Mouse (Mus musculus) cerebellum, adult (tissue): ENCODE data around the gene Avpi1.
A peak's percentile ranks its signal among the peaks of the same experiment; 100 is the strongest.

Source experiments
- ATAC-seq: cut with Nextera tagmentation; 2 replicates; pipeline ENCODE4 v1.9.2; 2017; ENCODE audit warnings: mild to moderate bottlenecking, moderate library complexity, mixed read lengths; ENCODE audit not compliant: insufficient number of reproducible peaks, low FRiP score, low TSS enrichment

Gene Avpi1

DNA sequence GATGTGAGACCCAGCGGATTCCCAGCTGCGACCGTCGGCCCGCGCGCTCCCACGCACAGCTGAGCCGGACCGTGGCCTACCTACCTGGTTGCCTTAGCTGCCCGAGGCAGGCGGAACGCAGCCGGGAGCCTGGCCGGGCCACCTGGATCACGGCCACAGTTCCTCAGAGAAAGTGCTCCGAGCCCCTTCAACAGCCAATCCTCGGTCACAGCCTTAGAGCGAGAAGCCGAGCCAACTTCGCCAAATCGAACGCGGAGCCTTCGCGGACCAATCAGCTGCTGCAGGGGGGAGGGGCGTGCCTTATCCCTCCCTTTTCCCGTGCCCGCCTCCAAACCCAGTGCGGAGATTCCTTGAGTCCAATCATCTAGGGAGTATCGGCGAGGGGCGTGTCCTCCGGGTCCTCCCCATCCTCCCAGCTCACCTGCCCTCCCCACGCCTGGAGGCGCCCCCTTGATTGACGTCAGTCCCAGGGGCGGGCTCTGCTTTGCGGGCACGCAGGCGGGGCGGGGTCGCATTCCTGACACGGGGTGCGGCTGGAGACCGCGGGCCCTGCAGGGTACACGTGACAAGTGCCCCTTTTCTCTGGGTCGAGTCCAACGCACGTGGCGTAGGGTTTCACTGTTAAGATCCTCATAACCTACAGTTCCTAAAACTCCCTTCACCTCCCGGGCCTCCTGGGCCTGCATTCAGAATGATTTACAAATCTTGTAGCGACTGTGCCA, at the start of gene Avpi1:
Gene Avpi1, minus strand, starts transcription at position 273 of the 722 bp plus-strand sequence.
- peak; percentile 89 for ATAC-seq

DNA sequence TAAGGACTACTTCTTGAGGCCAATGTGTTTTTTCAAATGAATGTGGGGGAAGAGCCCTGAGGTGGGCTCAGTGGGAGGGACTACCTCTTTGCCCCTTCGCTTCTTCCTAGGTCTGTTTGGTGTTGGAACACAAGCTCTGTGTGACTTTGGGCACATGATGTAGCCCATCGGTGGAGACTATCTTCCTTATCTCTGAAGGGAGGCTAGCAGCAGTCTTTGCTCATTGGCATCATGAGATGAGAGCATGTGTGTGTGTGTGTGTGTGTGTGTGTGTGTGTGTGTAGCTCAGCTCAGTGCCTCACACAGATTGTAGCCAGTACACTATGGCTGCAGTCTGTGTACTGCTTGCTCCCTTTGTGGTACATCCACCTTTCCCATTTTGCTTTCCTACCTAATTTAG, 48.6 kb upstream of the Avpi1 start:
- ATAC-seq = no peak

- no peak for ATAC-seq
Measured at GRCm38 (mm10) chr19:42176841-42177240, 48.0 kb upstream of the Avpi1 start.

DNA sequence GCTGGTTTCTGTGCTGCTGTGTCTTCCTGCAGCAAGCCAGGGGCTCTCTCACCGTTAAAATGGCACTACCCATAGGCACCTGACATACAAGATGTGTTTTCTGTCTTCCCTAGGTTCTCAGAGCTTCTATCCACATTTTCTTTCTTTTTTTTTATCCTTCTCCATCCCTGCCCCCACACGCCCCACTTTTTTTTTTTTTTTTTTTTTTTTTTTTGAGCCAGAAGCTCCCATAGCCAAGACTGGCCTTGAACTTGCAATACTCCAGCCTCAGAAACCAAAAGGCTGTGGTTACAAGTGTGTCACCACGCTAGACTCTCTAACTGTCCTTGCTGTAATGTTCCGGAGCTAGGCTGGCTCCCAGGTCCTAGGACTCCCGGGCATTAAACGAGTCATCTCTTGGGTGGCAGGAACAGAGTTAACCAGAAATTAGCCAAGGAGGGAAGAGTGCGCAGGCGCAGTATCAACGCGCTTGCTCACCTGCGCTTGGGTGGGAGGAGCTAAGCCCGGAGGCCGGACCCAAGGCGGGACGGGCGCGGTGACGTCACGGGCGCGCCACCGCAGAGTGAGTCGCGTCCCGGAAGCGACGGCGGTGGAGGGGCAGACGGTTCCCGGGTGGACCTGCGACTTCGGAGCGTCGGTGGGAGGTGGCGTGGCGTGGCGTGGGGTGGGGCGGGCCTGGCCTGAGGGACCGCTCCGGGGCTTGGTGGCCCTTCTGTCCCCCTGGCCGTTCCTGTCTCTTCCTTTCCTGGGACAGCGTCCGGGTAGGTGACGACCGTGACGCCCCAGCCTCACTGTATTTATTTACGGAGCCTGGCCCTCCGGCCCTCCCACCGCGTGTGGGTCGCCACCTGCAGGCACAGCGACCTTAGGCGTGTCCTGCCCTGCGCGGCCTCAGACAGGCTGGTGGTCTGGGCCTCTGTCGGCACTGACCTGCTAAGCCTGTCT, 41.4 kb upstream of the Avpi1 start:
- peak; percentile 85 for ATAC-seq

- ATAC-seq = no peak
Measured at GRCm38 (mm10) chr19:42169322-42169975, 40.6 kb upstream of the Avpi1 start.

DNA sequence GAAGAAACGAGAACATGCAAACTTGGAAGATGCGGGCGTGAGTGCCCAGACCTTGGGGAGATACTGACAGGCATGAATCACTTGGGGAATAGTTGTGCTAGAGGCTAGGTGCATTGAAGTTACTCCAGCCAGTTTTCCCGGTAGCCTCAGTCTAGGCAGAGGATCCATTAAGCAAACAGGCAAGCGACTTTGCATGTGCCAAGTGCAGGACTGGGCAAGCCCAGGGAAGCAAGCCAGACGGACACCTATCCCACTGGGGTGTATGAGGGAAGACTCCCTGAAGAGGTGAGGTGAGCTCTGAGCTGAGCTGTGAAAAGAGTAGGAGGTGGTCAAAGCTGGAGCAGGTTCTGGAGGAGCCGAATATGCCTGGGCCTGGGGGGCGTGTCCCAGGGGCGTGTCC, 38.6 kb upstream of the Avpi1 start:
- no peak for ATAC-seq

DNA sequence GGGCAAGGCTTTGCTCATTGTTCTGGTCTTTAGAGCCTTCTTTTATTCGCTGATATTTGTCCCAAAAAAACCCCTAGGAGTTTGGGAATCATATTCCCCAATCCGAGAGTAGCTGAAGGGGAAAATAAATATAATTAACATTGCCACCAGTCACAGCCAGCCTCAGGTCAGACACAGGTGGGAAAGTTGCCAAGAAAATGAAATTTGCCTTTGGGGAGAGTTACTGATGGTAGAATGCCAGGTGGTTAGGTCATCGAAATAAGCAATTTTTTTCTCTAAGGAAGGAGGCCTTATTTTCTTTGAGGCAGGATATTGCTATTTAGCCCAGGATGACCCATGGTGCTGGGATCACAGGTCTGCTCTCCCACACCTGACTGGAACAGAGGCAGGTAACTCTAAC, 37.9 kb upstream of the Avpi1 start:
- no peak for ATAC-seq

GRCm38 (mm10) chr19:42166130-42166529, 37.3 kb upstream of the Avpi1 start:
- no peak for ATAC-seq

DNA sequence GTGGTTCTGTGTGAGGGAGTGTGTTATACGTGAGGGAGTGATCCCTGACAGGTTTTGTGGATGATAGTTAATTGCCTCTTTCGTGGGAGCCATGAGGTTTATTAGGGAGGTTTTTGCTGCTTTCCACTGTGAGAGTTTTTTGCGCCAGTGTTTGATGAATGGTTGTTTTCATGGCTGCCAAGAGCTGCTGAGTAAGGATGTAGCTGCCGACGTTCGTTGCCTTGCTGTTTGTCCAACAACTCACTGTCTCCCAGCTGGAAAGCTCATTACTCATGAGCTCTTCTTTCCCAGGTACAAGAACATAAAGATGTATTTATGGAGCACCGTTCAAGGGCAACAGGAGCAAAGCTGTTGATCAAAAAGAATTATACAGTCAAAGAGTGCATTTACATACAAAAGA, 35.3 kb upstream of the Avpi1 start:
- no peak for ATAC-seq

DNA sequence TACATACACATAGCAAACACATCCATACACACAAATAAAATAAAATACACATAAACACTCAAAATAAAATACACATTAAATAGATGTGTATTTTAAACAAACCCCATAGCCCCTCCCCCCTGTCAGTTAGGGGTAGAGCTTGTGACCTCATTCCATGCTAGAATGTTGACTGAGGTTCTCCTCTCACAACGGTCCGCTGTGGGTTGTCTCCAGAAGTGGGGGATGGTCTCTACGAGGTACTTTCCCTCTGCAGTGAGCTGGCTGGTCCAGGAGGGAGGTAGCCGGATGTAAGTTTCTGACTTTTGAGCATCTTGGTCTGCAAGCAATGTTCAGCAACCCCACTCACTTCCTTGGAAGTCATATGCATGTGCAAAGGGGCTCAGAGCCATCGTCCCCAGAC, 34.9 kb upstream of the Avpi1 start, which contains the start of gene Zfyve27:
Gene Zfyve27, plus strand, starts transcription at position 188 of the 400 bp plus-strand sequence.
- no peak for ATAC-seq

DNA sequence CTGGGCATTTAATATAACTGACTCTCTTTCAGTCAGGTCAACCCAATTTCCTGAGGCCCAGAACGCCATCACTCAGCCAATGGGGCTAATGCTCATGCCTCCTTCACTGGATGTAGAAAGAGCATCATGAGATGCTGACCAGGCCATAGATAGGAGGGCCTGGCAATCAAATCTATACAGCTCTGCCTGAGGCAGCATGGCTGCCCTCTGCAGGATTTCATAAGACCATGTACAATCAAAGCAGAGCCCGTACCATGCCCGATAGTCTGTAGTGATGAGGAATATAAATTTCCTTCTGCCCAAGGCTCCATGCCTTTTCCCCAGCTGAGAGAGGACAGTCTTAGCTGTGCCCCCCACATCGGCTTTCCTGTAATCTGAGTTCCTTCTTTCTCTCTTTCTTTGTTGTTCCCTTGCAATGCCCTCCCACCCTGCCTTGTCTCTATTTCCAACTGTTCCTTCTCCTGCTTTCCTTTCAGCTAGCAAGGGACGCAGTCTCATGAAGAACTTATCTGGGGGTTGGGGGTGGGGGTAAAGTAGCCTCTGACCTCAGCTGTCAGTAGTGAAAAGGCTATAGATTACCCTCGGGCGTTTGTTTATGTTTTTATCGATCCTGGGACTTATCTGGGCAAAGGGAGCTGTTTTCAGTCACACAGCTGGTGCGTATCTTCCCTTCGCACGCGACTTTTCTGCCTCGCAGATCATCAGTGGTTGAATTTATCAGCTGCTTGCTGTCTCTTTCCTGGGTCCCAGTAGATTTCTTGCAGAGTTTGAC, 29.6 kb upstream of the Avpi1 start:
- ATAC-seq = no peak

- no peak for ATAC-seq
Measured at GRCm38 (mm10) chr19:42157493-42158237, 28.8 kb upstream of the Avpi1 start.

DNA sequence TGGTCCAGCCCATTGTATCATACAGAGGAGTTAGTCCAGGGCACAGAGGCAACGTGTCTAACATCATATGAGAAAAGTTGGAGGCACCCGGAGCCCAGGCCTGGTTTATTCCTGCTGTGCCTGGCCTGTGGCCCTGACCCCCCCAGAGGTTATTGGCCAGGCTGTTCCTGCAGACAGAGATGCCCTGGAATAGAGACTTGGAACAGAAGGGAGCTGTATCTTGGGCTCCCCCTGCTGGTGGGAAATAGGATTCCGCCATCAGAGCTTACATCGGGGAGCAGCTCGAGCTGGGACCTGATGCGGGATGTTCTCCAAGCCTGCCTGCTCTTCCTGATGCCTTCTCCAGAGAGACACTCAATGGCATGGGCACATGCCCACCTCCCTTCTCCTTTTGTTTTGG, 23.1 kb upstream of the Avpi1 start:
- ATAC-seq = peak; percentile 80

DNA sequence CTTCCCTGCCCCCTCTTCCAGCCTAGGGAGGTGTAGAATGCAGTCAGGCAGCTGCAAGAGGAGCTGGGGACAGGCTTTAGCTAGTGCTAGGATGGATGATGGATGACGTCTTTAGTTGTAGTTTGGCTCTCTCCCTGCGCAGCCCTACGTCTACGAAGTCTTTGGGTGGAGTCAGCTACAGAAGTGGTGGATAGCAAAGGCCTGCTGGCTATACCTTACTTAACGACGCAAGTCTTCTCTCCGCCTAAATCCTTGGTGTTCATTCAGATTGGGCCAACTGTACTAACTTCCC, 19.7 kb upstream of the Avpi1 start:
- no peak for ATAC-seq

DNA sequence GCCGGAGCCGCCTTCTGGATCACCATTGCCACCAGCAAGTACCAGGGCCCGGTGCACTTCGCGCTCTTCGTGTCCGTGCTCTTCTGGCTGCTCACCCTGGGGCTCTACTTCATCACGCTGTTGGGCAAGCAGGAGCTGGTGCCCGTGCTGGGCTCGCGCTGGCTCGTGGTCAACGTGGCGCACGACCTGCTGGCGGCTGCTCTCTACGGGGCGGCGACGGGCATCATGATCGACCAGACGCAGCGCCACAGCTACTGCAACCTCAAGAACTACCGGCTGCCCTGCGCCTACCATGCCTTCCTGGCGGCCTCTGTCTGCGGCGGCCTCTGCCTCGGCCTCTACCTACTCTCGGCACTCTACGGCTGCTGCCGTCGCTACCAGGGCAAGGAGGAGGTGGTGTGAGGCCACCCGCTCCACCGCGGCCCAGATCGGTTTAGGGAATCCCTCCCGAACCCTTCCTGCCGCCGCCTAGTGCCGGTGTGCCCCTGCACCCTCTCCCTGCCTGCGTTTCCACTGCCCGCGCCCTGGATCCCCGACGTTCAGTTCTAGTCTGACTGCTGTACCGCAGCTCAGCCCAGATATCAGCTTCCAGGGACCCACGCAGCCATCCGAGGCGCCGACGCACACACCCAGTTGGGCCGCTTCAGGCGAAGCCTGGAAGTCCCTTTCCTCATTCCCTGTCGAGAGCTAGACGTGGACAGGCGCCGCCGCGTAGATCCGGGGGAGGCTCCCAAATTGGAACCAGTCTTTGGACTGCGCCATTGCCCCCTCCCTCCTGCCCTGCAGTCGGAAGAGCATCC, 19.1 kb upstream of the Avpi1 start:
- ATAC-seq = peak; percentile 34

DNA sequence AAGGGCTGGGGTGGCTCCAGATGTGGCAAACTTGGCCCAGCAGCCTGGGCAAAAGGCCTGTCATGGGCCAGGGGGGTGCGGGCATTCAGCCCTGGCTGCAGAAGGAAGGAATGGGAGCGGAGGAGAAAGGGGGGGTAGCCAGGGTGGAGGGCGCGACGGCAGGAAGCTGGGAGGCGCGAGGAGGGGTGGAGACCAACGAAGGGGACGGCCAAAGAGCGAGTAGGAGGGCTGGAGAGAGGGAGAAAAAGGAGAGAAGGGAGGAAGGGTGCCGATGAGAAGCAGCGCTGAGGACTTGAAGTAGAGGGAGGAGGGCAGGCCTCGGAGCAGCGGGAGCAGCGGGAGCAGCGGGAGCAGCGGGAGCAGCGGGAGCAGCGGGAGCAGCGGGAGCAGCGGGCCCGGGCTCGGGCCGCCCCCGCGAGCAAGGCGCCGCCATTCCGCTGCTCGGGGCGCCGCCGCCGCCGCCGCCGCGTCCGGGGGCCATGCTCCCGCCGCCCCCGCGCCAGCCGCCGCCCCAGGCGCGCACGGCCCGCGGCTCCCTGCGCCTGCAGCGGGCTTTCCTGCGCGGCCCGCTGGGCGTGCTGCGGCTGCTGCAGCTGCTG, 18.4 kb upstream of the Avpi1 start, which contains the start of gene Marveld1:
Gene Marveld1, plus strand, starts transcription at position 231 of the 599 bp plus-strand sequence.
- ATAC-seq = 0 out of 2 replicates have a peak, but pooled peaks have one; percentile 7

- no peak for ATAC-seq
Measured at GRCm38 (mm10) chr19:42146276-42147010, 17.6 kb upstream of the Avpi1 start.

DNA sequence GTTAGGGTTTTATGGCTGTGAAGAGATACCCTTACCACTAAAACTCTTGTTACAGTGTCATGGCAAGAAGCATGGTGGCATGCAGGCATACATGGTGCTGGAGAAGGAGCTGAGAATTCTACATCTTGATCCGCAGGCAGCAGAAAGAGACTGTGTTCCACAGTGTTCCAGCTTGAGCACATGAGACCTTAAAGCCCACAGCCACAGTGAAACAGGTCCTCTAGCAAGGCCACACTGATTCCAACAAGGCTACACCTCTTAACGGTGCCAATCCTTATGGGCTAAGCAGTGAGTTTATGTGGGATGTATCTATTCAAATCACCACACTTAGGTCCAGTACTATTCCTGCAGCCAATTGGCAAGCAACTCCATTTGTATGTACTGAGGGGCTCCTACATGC, 16.9 kb upstream of the Avpi1 start:
- no peak for ATAC-seq
